Mouse (Mus musculus) myocyte (in vitro differentiated cells): ENCODE data around the gene Wsb1.

ENCODE experiments used
- MAX ChIP-seq: IDR thresholded peaks from one replicate; pipeline ENCODE4 v1.6.1; 2011; ENCODE audit warnings: low read depth, mild to moderate bottlenecking, control low read depth
- POLR2A ChIP-seq: IDR thresholded peaks from one replicate; pipeline ENCODE4 v1.6.1; 2011; ENCODE audit warnings: low read depth, mild to moderate bottlenecking, control low read depth, moderate library complexity; ENCODE audit not compliant: insufficient read length
- TCF12 ChIP-seq: IDR thresholded peaks from one replicate; pipeline ENCODE4 v1.6.1; 2011; ENCODE audit warnings: mild to moderate bottlenecking, control low read depth; ENCODE audit not compliant: poor library complexity, insufficient read depth, severe bottlenecking
- USF1 ChIP-seq: IDR thresholded peaks from one replicate; pipeline ENCODE4 v1.6.1; 2011; ENCODE audit warnings: low read depth, mild to moderate bottlenecking, control low read depth, moderate library complexity

- TF ChIP-seq MAX (no peak), POLR2A (no peak), USF1 (no peak), TCF12 (no peak)
These were observed 48.6 kb upstream of the Wsb1 start for GRCm38 (mm10) chr11:79303109-79303508.
